Mouse (Mus musculus): ENCODE measurements around the gene Map3k9.

Gene Map3k9

GRCm38 (mm10) chr12:81698011-81698410 lies 83.0 kb downstream of the Map3k9 start:
- no peak for DNase-seq (ENCODE audit: low spot score)

- DNase-seq (ENCODE audit: low spot score) = no peak
Observed at GRCm38 (mm10) chr12:81691177-81691730, 89.7 kb downstream of the Map3k9 start.

- DNase-seq (ENCODE audit: low spot score) = no peak
Observed at GRCm38 (mm10) chr12:81690751-81691150, 90.2 kb downstream of the Map3k9 start.

- DNase-seq (ENCODE audit: low spot score) = no peak
Observed at GRCm38 (mm10) chr12:81690111-81690510, 90.9 kb downstream of the Map3k9 start.

GRCm38 (mm10) chr12:81689505-81690056 lies 91.4 kb downstream of the Map3k9 start:
- no peak for DNase-seq (ENCODE audit: low spot score)

- DNase-seq (ENCODE audit: low spot score) = no peak
Observed at GRCm38 (mm10) chr12:81688537-81688936, 92.4 kb downstream of the Map3k9 start.

GRCm38 (mm10) chr12:81687873-81688272 lies 93.1 kb downstream of the Map3k9 start:
- DNase-seq (ENCODE audit: low spot score) = no peak

GRCm38 (mm10) chr12:81686406-81687117 lies 94.4 kb downstream of the Map3k9 start:
- no peak for DNase-seq (ENCODE audit: low spot score)

GRCm38 (mm10) chr12:81685981-81686380 lies 95.0 kb downstream of the Map3k9 start:
- no peak for DNase-seq (ENCODE audit: low spot score)

- no peak for DNase-seq (ENCODE audit: low spot score)
Observed at GRCm38 (mm10) chr12:81684096-81684495, 96.9 kb downstream of the Map3k9 start.

GRCm38 (mm10) chr12:81683395-81683794 lies 97.6 kb downstream of the Map3k9 start:
- DNase-seq (ENCODE audit: low spot score) = no peak

GRCm38 (mm10) chr12:81679807-81680529 lies 101.0 kb downstream of the Map3k9 start:
- DNase-seq (ENCODE audit: low spot score) = no peak

- no peak for DNase-seq (ENCODE audit: low spot score)
Observed at GRCm38 (mm10) chr12:81675557-81675956, 105.4 kb downstream of the Map3k9 start.

Measured in ovary, postnatal 10 days (tissue).